Mouse (Mus musculus) heart, adult 2 months (tissue): ENCODE measurements around the gene Senp6.
A peak's percentile ranks its signal among the peaks of the same experiment; 100 is the strongest.

Experiments
- EP300 ChIP-seq: fragments of 200-500 bp; IDR thresholded peaks from 2 replicates; pipeline ENCODE4 v1.6.1; 2011; ENCODE audit warnings: low read depth, low read length, control low read depth; ENCODE audit not compliant: insufficient read depth
- POLR2A ChIP-seq: fragments of 200-500 bp; IDR thresholded peaks from 2 replicates; pipeline ENCODE4 v1.6.1; 2011; ENCODE audit warnings: mild to moderate bottlenecking, low read depth, low read length, control low read depth; ENCODE audit not compliant: insufficient read depth

DNA sequence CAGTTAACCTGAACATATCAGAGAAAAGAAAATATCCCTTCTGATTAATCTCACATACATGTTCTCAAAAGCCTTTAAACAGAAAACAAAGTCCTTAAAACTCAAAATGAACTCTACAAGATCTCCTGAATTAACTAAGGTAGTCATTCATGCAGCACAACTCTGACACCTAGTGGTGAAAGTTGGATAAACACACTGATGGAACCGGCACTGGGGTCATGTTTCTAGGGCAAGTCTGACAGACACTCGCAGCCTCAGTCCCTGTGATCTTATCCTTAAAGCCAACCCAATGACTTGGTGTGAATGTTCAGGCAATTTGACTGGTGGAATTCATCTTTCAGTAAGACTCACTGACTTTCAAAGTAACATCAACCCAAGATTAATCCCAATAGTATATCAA, 40.7 kb upstream of the Senp6 start:
- TF ChIP-seq EP300: 0 out of 2 replicates have a peak, but pooled peaks have one; percentile 17
- TF ChIP-seq POLR2A: no peak
